8 mouse cellular contexts compared by ENCODE assay signal in the genomic region with DNA sequence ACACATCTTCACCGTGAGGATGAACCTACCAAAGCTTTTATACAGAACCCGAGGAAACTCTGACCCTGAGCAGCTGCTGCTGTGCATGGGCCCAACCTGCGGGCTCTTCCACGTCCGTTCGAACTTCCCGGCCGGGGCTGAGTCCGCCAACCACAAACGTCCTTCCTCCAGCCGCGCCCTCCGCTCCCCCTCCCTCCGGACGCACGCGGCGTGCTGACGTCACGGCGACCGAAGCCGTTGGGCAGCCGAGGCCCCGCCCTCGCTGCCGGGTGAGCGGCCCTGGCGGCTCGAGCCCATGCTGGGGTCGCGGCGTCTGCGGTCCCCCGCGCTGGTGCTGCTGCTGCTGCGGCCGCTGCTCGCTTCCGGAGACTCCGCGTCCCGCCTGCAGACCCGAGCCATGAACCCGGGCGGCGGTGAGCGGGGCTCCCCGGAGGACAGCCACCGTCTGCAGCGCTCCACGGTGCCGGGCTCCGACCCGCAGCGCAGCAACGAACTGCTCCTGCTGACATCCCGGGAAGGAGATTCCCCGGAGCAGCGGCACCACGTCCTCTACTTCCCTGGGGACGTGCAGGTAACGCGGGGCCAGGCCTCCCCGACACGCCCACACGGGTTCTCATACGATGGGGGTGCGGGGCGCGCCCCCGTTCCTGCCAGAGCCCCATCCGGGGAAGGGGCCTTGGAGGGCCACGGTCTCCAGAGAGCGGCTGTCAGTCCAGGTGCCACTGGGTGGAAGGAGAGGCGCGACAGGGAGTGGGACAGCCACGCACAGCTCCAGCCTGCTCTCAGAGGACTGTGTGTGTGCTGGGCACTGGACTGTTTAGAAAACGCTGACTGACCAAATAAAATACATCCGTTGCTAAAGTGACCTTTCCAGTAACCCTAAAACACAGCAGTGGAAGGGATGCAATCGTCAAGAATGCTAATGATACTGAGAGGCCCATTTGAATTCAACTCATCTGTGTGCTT. TPM values are rescaled to one million over a fixed set of nuclear protein-coding genes. Genes with fewer than 3 reads are reported as not detected.
DNase-seq lines count a peak whose midpoint lies in the region; ATAC-seq and TF ChIP-seq lines count a peak whose summit lies in the region.

A gene (plus strand): TSS at position 245 of the 966 bp plus-strand sequence.

- peak within 1 kb of the TSS; percentile 88 for H3K27ac ChIP-seq in hindbrain, embryonic 15.5 days (replicated peaks)

- peak; percentile 97 for ATAC-seq in Patski
- ATAC-seq in hindbrain, embryonic 15.5 days (ENCODE audit: low FRiP score, low read depth) = peak; percentile 98

- H3K9ac ChIP-seq in hindbrain, embryonic 15.5 days = peak within 1 kb of the TSS; percentile 83

- no peaks in the 10 kb centered on the region for H3K27me3 ChIP-seq in Patski
- no peaks in the 10 kb centered on the region for H3K27me3 ChIP-seq in hindbrain, embryonic 15.5 days

- peak; percentile 25 for DNase-seq in Patski (ENCODE audit: low read depth, low spot score)
- DNase-seq in cerebellum, postnatal 14 days = peak; percentile 96 to 98
- peak; percentile 76 to 90 for DNase-seq in frontal cortex, postnatal 25 days (ENCODE audit: low spot score in 2 of 2)
- DNase-seq in left cerebral cortex, adult 11 months (ENCODE audit: low spot score) = peak; percentile 86
- peak; percentile 96 to 97 for DNase-seq in lung, postnatal 4 days
- DNase-seq in retina, postnatal 7 days (ENCODE audit: low read depth, low spot score) = peak; percentile 88
- DNase-seq in urinary bladder, adult 2 months (ENCODE audit: low spot score) = peak; percentile 80

- H3K4me3 ChIP-seq in hindbrain, embryonic 15.5 days = peak within 1 kb of the TSS; percentile 68

- H3K36me3 ChIP-seq in hindbrain, embryonic 15.5 days = no peaks in the 10 kb centered on the region

- H3K9me3 ChIP-seq in hindbrain, embryonic 15.5 days = no peaks in the 10 kb centered on the region

- peaks cover 18% of the 10 kb centered on the region for H3K4me1 ChIP-seq in hindbrain, embryonic 15.5 days (replicated peaks)

- WGBS in hindbrain, embryonic 15.5 days = under 1% methylated on average over 81 of the region's 81 CpGs

- no peak for TF ChIP-seq CTCF in Patski (IDR thresholded peaks at IDR 0.05)

- peak within 1 kb of the TSS; percentile 70 for H3K4me2 ChIP-seq in hindbrain, embryonic 15.5 days

- in situ Hi-C loops in Patski (cut with MboI; ENCODE audit: low pct_unique_long_range_greater_than_20kb) = loop anchor here (25.0 kb wide), 1 partner anchor 1965 kb away; a partner anchor contains a TSS

- CTCF ChIA-PET in Patski (lab: Charles Lee) = interaction anchor here (0.6 to 1.8 kb wide), 4 partner anchors 10 to 17 kb away, joined by 3 to 7 read pairs (median 4); no protein-coding TSS in a partner anchor

- POLR2A ChIA-PET in Patski (lab: Charles Lee) = no interaction called here

RNA-seq across cellular contexts. Expression of the gene that starts here (rescaled TPM):
- polyA plus RNA-seq in Patski (2021) = 11.6 TPM
- 18.9 and 21.1 TPM in 2 replicates for polyA plus RNA-seq in hindbrain, embryonic 15.5 days (2015; fragmentation: Nextera tagmentation; extraction: Ambion mirVana)
- 4.9 and 5.4 TPM in 2 replicates for polyA plus RNA-seq in urinary bladder, adult 2 months (2012; rRNA removed)

Comparison
In these comparisons a context has a peak if more than half of its experiments do, and no peak if none do; other contexts are left out.
1. Peak in every context shown above with its lines: DNase-seq, ATAC-seq, H3K4me3 ChIP-seq and H3K27ac ChIP-seq.
2. DNase-seq: peak in every context shown above with its lines; median percentile 97 in cerebellum, postnatal 14 days; 96 in lung, postnatal 4 days; 88 in retina, postnatal 7 days; 86 in left cerebral cortex, adult 11 months; 83 in frontal cortex, postnatal 25 days; 80 in urinary bladder, adult 2 months; 25 in Patski.